Mouse (Mus musculus): ENCODE data around the gene A930033H14Rik.

A930033H14Rik gene

DNA sequence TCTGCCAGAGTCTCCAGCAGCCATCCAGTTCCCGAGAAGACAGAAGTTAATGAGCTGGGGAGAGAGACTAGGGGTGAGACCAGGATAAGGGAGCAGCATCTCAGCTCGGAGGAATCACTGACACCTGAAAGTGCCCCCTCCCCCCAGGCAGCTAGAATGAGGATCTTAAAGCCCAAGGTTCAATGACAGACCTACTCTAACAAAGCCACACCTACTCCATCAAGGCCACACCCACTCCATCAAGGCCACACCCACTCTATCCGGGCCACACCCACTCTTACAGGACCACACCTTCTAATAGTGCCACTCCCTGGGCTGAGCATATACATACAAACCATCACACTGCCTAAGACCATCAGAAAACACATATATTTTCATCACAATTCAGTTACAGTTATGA, 24.3 kb upstream of the A930033H14Rik start:
- no peak for DNase-seq (ENCODE audit: low spot score)

DNA sequence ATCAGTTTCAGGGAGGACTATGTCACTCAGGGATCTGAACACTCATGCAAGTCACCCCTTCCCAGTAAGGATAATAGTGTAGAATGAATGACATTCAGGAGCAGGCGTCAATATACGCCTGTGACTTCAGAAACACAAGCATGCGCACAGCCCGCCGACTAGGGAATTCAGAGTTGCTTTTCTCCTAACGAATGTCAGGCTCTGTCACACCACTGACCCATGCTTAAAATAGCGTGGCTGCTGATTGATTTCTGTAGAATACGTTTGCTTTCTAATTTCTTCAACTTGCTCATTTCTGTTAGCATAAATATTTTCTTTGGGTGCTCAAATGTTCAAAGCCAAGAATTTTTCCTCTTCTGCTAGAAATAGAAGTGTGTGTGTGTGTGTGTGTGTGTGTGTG, 13.1 kb upstream of the A930033H14Rik start:
- DNase-seq (ENCODE audit: low spot score): no peak

DNA sequence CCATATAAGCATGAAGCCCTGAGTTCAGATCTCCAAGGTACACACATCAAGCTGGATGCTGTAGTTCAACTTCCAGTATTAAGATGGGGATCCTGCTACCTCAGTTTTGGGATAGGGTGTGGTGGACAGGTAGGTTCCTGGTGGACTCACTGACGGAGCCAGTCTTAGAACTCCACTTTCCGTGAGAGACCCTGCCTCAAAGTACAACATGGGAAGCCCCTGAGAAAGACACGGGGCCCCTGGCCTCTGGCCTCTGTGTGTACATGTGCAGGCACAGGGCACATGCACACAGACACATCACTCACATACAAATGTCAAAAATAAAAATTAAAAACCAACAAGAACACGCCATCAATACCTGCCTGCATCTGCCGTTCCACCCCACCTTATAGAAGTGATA, 12.6 kb upstream of the A930033H14Rik start:
- DNase-seq (ENCODE audit: low spot score): no peak

DNA sequence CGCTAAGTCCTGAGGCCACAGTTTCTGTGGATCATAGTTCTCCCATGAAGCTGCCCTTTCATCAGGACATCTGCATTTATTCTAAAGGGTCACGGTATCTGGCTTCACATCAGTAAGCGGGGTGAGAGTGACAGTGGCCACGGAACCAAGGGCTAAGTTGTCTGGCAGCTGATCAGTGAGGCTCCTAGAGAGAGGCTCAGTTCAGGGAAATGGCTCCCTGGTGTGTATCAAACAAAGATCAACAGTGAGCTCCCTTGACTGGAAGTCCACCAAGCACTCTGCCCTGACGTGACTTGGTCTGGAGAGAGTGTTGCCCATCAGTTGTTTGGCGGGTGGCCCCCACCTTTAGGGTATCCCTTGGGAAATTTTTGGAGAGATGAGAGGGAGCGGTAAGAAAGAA, 11.4 kb upstream of the A930033H14Rik start:
- DNase-seq (ENCODE audit: low spot score): no peak

DNA sequence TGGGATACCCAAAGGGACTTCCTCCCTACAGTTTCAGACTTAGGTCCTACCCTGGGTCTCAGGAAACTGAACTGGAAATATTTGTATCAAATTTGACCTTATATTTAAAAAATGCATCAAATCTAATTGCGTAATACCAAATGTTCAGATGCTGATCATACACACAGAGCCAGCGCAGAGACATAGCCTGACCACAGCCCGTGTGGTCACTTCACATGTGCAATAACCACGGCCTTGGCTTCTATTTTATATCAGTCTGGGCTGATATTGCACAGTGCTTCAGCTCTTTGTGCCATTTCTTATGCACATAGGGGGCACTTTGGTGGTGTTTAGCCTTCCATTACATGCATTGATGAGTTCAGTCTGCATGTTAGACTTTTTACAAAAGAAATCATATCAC, 10.3 kb upstream of the A930033H14Rik start:
- DNase-seq (ENCODE audit: low spot score): no peak

DNA sequence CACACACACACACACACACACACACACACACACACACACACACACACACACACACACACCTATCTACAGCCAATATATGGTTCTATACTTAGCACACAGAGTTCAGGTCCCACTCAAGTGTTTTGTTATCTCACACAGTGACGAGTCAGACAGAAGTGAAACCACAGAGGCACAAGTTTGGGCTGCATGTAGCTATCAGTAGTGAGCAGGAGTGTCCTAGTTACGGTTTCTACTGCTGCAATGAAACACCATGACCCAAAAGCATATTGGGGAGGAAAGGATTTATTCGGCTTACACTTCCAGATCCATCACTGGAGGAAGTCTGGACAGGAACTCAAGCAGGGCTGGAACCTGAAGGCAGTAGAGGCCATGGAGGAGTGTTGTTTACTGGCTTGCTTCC, 9.1 kb upstream of the A930033H14Rik start:
- no peak for DNase-seq (ENCODE audit: low spot score)

DNA sequence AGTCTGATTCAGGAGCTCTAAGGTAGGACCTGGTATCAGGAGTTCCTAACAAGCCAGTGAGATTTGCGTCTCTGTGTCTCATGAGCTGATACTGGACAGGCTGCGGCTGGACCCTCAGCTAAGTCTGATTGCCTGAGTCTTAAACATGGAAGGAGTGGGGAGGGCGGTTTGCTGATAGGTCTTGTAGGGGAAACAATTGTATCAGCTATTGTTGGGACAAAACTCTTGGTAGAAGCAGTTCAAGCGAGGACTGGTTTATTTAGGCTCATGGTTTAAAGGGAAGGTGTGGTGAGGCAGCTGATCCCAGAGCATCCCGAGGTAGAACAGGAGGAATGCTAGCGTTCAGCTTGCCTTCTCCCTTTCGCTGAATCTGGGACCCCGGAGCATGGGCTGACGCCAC, 8.2 kb upstream of the A930033H14Rik start:
- no peak for DNase-seq (ENCODE audit: low spot score)

DNA sequence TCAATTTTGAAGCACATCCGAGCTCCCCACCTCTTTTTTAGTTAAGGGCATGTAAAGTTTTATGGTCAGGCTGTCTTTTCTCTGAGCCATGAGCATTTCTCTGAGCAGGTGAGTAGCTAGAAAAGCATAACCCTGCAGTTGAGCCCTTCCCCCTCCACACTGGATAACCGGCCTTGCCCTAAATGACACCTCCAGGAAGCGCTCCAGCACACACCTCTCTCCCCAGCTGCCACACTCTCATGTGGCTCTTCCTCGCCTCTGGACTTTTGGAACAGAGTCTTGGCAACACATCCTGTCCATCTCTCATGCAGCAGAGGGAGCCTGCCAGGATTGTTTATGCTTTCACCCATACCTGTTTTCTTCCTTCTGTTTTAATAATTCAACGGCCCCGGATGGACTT, 7.4 kb upstream of the A930033H14Rik start:
- DNase-seq (ENCODE audit: low spot score): no peak

DNA sequence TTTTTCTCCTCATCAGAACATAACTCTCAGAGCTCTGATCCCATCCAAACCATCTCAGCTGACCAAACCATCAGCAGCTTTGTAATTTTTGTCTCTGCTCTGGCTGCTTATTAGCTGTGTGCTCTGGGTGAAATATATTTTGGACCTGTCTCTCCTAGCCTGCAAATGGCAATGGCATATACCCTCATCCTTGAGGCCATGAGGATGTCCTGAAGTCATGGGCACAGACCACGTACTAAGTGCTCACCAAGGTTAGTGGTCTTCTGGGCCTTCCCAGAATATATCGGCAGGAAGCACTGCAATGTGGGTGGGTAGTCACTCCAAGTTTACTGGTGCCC, 6.4 kb upstream of the A930033H14Rik start:
- no peak for DNase-seq (ENCODE audit: low spot score)

DNA sequence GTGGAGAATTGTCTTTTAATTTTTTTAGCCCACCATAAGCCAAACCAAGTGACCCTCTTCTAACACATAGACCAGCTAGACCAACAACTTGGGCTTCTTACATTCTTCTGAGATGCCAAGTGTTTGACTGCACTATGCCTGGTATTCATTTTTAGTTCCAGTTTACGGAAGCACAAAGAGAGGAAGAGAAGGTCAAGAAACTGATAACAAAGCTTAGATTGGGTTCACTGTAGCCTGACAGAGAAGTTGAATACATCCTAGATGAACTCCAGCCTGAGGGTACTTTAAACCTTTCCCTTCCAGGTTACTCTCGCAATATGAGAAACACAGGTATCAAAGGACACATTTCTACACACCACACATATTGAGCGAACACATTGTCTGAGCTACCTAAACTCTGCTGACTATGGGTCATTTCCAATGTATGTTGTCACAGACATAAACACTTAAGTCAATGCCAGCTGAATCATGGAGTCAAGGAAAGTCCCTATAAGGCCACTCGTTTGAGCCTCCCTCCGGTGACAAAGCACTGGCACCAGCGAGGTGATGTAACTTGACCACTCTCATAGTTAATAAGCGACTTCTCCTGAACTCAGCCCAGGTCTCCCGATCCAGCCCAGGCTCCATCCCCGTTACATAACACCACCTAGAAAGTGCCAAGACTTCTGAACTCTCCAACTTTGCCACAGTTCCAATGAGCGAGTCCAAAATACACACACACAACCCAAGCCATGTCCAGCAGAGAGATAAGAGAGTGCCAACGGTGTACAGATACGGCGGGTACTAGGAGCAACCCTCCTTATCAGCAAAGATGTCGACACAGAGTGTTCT, 5.8 kb upstream of the A930033H14Rik start:
- peak; percentile 55 for DNase-seq (ENCODE audit: low spot score)

DNA sequence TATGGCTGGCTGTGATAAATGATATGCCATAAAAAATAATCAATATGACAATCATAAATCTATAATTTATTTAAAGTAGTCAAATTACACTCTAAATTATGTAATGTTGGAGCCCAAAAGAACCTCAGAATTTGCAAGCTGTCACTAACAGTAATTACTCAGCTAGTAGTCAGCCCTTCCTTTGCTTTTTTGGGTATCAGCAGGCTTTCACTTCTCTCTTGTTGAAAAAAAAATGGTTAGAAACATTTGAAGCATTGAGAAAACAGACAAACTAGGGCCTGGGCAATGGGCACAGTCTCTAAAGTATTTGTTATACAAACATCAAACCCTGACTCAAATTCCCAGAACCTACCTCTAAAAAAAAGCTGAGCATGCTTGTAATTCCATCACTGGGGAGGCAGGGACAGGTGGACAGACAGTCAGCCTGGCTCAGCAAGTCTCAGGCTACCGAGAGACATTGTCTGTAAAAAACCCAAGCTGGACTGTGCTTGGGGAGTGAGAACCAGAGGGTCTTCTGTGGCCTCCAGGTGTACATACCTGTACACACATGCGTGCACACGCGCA, 4.3 kb upstream of the A930033H14Rik start:
- no peak for DNase-seq (ENCODE audit: low spot score)

DNA sequence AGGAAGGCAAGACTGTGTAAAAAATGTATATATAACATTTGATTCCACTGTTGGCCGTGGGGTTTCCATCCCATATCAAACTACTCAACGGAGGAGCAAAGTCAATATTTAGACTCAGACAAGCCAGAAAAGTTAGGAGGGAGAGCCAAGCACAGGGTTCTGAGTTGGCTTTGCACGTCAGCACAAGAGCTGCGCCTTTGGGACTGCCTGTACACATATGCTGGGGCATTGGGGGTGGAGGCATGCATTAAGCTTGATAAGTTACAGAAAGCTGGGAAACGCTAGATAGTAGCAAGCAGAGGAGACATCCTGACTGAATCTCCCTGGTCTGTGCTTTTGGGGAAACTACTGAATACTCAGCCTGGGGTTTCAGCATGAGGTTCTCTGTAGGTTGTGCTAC, 1.1 kb upstream of the A930033H14Rik start:
- DNase-seq (ENCODE audit: low spot score): no peak

DNA sequence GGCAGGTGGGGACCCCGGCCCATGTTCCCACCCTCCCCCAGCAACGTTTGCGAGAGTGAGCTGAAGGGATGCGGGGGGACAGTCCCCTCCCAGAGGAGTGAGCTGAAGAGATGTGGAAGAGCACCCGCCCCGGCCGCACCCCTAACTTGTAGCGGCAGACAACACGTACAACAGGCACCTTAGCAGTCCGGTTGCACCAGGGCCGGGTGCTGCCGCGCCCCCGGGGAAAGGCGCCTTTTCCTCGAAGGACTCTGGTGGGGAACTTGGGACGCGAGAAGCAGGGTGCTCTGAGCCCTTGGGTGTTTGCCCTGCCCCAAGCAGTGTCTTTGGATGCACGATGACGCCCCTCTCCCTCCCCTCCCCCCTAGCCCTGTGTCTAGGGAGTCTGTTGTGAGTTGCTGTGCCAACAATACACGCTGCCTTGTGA, 566 bp upstream of the A930033H14Rik start:
- DNase-seq (ENCODE audit: low spot score): no peak

DNA sequence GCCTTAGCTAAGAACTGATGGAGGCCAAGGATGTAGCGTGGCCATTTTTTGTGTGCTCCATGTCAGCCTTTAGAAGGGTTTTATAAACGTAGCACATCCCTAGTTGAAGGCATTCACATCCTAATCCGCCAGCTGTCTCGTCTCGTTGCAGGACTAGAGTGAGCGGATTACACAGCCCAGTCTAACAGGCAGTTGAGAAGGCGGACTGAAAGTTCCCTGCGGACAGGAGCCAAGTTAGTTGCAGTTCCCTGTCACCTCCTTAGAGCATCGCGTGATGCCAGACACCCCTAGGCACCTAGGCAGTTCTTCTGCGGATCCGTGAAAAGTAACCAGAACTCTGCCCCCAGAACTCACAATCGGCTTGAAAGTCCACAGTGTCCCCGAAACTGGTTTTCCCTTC, 922 bp downstream of the A930033H14Rik start:
- DNase-seq (ENCODE audit: low spot score): no peak

DNA sequence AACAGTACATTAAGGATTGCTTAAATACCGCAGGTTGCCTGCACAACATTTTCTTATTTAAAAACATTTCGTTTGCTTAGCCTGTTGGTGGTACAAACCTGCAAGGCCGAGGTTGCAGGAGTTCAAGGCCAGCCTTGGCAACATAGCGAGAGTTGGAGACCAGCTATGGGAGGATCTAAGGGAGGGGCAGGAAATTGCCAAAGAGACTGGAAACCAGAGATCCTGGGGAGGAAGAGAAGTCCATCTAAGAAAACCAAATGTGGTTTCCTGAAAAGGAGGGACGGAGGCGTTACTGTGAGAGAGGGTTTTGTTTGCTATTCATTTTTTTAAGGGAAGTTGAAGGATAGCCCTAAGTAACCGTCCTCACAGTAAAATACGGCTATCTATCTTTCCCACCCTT, 1.3 kb downstream of the A930033H14Rik start:
- DNase-seq (ENCODE audit: low spot score): peak; percentile 62

DNA sequence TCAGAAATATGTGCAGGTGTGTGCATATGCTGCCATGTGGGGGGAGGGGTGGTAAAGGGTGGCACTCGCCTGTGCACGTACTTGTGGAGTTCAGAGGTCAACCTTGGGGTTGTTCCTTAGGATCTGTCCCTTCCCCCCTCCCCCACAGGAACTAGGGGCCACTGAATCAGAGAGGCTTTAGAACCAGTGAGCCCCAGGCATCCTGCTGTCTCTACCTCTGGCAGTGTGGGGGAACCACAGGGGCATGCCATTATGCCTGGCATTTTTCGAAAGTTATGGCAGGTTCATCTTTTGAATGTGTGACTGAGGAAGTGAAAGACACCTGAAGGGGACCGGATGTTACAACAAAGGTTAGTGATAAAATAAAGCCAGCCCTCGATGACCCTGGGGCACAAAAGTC, 2.2 kb downstream of the A930033H14Rik start:
- DNase-seq (ENCODE audit: low spot score): no peak

DNA sequence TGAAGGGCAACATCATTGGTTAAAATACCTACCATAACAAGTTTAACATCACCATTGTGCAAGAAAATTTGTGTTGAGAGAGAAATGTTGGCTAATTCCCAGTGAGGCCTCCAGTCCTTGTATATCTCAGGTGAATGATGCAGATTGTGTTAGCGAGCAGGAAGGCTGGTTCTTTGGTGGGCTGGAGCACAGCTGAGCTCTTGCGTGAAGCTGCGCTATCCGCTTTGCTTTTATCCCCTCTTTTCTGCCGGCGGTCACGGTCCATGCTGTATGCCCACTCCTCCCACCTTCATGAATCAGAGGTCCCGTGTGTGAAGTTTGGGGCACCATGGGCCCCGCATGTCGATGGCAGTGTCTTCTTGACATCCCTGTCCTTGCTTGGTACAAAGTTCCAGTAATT, 2.9 kb downstream of the A930033H14Rik start:
- no peak for DNase-seq (ENCODE audit: low spot score)

DNA sequence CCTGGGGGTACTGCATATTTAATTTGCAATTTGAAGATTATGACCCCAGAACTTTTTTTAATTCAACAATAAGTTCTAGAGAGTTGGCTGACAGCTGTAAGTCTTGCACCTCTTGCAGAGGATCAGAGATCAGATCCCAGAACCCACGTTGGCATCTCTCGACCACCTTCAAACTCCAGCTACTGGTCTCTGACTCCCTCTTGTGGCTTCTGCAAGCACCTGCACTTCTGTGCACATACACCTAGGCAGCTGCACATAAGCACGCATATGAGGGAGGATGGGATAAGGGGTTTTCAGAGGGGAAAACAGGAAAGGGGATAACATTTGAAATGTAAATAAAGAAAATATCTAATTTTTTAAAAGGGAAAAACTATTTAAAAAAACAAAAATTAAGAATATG, 4.2 kb downstream of the A930033H14Rik start:
- no peak for DNase-seq (ENCODE audit: low spot score)

DNA sequence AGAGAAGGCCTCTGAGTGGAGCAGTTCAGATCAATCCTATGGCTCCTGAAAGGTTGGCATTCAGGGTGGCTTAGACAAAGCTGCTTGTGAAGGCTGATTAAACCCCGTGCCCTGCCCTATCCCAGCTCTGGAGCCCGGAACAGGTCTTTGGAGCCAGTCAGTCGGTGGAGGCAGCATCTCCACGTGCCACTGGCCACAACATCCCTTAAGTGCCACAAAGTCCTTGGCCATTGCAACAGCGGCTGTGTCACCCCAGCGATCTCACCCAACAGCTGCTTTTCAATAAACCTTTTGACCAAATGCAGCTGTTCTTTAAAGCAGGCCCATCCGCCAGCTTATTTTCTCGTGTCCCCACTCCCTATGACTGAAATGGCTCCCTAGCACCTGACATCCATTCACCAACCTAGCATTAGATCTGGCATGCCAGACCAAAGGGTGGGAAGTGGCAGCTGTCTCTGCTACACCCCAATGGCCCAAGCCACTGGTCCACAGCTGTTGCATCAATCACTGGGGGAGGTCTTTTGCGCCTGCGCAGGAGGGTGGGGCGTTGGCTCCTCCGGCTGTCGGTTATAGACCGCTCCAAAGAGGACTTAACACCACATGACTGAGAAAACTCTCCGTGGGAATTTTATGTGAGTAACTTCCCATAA, 4.8 kb downstream of the A930033H14Rik start:
- no peak for DNase-seq (ENCODE audit: low spot score)

DNA sequence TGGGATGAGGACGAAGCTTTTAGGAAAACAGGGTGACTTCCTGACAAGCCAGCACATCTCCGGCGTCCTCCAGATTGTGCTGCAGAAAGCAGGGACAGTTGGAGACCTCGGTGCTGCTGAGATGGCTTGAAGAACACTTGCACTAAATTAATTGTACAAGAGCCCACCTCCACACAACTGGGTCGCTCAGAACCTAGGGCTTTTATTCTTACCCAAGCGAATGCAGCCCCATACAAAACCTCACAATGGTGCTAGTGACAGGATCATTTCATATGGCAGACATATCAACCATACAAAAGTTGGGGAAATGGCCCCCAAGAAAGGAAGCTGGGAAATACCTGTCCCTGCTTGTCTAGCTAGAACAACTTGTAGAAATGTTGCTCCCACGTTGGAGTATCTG, 5.4 kb downstream of the A930033H14Rik start:
- no peak for DNase-seq (ENCODE audit: low spot score)

DNA sequence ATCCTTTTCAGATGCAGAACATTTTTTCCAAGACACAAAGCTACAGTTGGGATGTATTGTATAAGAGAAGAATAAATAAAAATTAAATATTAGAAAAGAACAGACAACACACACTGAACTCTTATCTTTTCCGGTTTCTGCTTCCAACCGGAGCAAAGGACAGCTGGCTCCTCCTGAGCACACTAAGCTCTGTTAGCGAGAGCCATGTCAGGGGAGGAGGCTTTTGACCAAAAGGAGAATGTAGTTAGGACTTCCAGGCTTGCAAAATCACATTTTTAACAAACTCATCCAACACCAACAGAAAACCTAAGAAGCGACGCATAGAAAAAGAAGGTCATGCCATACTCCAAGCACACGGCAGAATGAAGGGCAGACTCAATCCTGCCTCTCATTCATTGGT, 6.8 kb downstream of the A930033H14Rik start:
- DNase-seq (ENCODE audit: low spot score): no peak

DNA sequence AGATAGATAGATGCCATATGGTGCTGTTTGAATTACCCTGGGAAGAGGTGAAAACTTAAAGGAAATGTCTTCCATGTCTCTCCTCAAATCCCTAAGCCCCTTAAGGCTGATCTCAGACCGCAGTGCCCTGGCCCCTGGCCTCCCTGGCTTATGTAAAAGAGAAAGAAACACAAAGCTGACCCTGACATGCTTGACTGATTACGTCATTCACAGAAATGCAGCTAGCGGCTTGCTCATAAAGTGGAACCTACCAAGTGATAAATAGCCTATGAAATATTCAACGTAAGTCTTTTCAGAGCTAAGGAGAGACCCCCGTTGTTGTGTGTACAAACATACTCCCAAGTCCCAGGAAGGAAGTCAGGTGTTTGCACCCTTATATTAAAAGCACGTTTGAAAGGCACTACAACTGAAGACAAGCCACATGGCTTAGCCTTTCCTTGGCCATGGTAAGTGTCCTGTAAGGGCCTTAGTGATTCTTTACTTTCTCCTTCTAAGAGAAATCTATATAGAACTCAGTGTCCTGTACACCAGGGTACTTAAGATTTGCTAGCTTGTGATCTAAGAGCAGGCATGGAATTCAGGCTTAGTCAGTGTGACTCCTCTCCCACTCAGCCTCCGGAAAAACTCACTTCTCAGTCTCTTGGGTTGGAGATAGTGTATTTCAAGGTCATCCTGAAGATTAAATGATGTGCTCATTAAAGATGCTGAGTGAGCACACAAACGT, 8.1 kb downstream of the A930033H14Rik start:
- no peak for DNase-seq (ENCODE audit: low spot score)

DNA sequence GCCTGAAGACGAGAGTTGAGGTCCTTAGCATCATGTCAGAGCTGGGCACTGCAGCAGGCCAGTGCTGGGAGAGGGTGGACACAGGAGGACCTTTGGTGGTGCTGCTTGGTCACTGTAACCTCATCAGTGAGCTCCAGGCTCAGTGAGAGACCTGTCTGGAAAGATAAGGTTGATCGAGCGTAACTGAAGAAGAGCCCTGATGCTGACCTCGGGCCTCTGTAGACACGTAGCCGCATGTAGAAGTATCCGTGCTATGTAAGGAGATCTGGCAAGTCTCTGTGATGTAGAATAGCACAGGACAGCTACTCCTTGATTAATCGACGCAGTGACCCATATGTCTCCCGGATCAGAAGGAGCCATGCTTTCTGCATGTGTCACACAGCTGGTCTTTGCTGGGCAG, 19.2 kb downstream of the A930033H14Rik start:
- DNase-seq (ENCODE audit: low spot score): no peak

All from ovary, adult 18-20 months (tissue).